Mouse (Mus musculus) stomach, embryonic 15.5 days (tissue): ENCODE measurements around the gene Cmtm6. TPM values are rescaled to one million over a fixed set of nuclear protein-coding genes. Genes with fewer than 3 reads are reported as not detected.
A peak's percentile ranks its signal among the peaks of the same experiment; 100 is the strongest.
"Not testable (repeated sequence)": the region's sequence is repeated elsewhere in the genome, so short reads cannot be mapped to it uniquely, and the experiment has no call there.

ENCODE experiments used
- ATAC-seq: fragments of 200-750 bp; cut with Nextera tagmentation; 2 replicates; pipeline ENCODE4 v1.8.0; 2017; ENCODE audit warnings: low read depth, moderate number of reproducible peaks, moderate TSS enrichment; ENCODE audit not compliant: insufficient read depth, low FRiP score
- H3K27ac ChIP-seq: fragments of 300-500 bp; sonication (generic); 2 replicates; pipeline ENCODE4 v1.5.1; 2015; ENCODE audit warnings: mild to moderate bottlenecking, inconsistent platforms
- H3K27me3 ChIP-seq: fragments of 300-500 bp; sonication (generic); replicated peaks from 2 replicates; pipeline ENCODE4 v1.6.1; 2015; ENCODE audit warnings: inconsistent platforms
- H3K36me3 ChIP-seq: fragments of 300-500 bp; sonication (generic); 2 replicates; pipeline ENCODE4 v1.6.1; 2015; ENCODE audit warnings: inconsistent platforms
- H3K4me1 ChIP-seq: fragments of 300-500 bp; sonication (generic); 2 replicates; pipeline ENCODE4 v1.6.1; 2015; ENCODE audit warnings: inconsistent platforms
- H3K4me2 ChIP-seq: fragments of 300-500 bp; sonication (generic); 2 replicates; pipeline ENCODE4 v1.6.1; 2015; ENCODE audit warnings: mild to moderate bottlenecking, inconsistent platforms
- H3K4me3 ChIP-seq: fragments of 300-500 bp; sonication (generic); replicated peaks from 2 replicates; pipeline ENCODE4 v1.5.1; 2015; ENCODE audit warnings: inconsistent platforms
- H3K9ac ChIP-seq: fragments of 300-500 bp; sonication (generic); 2 replicates; pipeline ENCODE4 v1.6.1; 2015; ENCODE audit warnings: inconsistent platforms
- H3K9me3 ChIP-seq: fragments of 300-500 bp; sonication (generic); 2 replicates; pipeline ENCODE4 v1.6.1; 2016; ENCODE audit warnings: inconsistent platforms
- WGBS: fragments of 180-500 bp; shearing (Covaris S2); methylation state at CpG from one replicate; pipeline ENCODE4 v1.1.7; 2015; 5-methylcytosine and 5-hydroxymethylcytosine counted together
- polyA plus RNA-seq: library from polyadenylated mRNA; unstranded; fragments of >200 nt; fragmentation: Nextera tagmentation; extraction: Ambion mirVana; gene quantifications from 2 replicates; pipeline ENCODE4 v1.2.1, GENCODE M21; 2015

Gene Cmtm6
- polyA plus RNA-seq, 1 experiment from 2014 or later: 60.9 TPM

- no peak overlapping the region for H3K4me3 ChIP-seq
- no peak overlapping the region for H3K9ac ChIP-seq
- no peaks in the 10 kb centered on the region for H3K27me3 ChIP-seq
- H3K4me2 ChIP-seq: no peak overlapping the region
- no peaks in the 10 kb centered on the region for H3K9me3 ChIP-seq
- H3K4me1 ChIP-seq: no peaks in the 10 kb centered on the region
- no peak for ATAC-seq
- 91% methylated on average over 14 of the region's 16 CpGs for WGBS
- H3K36me3 ChIP-seq: 0 out of 2 replicates have a peak, but pooled peaks cover 8% of the 10 kb centered on the region
- H3K27ac ChIP-seq: no peak overlapping the region
Measured at GRCm38 (mm10) chr9:114699882-114700665, 30.8 kb upstream of the Cmtm6 start.

- H3K4me3 ChIP-seq: no peak overlapping the region
- H3K4me2 ChIP-seq: no peak overlapping the region
- WGBS: 75% methylated on average over 2 of the region's 2 CpGs
- H3K4me1 ChIP-seq: no peaks in the 10 kb centered on the region
- no peak overlapping the region for H3K27ac ChIP-seq
- H3K9me3 ChIP-seq: no peaks in the 10 kb centered on the region
- H3K27me3 ChIP-seq: no peaks in the 10 kb centered on the region
- H3K36me3 ChIP-seq: peaks cover 11% of the 10 kb centered on the region
- H3K9ac ChIP-seq: no peak overlapping the region
- no peak for ATAC-seq
Measured at GRCm38 (mm10) chr9:114701031-114701430, 29.9 kb upstream of the Cmtm6 start.

DNA sequence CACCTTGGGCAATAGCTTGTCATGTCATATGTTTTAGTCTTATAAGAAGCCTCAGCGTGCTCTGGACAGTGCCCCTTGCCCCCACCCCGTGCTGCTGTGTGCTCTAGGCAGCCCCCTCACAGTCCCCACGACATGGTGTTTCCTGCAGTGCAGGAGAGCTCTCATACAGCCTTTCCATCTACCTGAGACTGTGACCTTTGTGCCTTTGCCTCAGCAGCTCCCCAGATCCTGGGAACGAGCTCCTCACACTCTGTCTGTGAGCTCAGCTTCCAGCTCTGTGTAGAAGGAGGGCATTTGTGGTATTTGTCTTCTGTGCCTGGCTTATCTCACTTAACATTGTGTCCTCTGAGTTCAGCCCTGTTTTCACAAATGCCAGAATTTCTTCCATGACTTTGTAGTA is 29.0 kb upstream of the Cmtm6 start:
- H3K4me3 ChIP-seq: no peak overlapping the region
- WGBS: 72% methylated on average over 4 of the region's 4 CpGs
- H3K9me3 ChIP-seq: no peaks in the 10 kb centered on the region
- H3K4me1 ChIP-seq: no peaks in the 10 kb centered on the region
- no peak for ATAC-seq
- no peak overlapping the region for H3K4me2 ChIP-seq
- H3K36me3 ChIP-seq: peaks cover 12% of the 10 kb centered on the region
- H3K27ac ChIP-seq: no peak overlapping the region
- H3K9ac ChIP-seq: no peak overlapping the region
- H3K27me3 ChIP-seq: no peaks in the 10 kb centered on the region

DNA sequence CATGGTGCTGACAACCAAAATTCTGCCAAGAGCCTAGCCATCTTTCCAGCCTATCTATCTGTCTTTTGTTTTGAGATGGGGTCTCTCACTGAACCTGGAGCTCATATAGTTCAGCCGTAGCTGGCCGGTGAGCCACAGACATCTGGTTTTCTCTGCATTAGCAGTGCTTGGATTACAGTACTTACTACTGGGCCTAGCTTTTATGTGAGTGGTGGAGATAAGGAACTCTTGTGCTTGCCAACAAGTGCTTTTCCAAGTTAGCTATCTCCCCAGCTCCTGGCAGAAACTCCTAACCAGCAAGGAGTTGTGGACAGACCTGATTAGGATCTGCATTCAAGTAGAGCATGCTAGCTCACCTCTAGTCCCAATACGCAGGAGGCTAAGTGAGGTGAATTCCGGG is 23.1 kb upstream of the Cmtm6 start:
- Histone ChIP-seq H3K4me3 (no peak overlapping the region), H3K9ac (no peak overlapping the region), H3K27me3 (no peaks in the 10 kb centered on the region), H3K27ac (no peak overlapping the region), H3K4me1 (no peaks in the 10 kb centered on the region), H3K9me3 (no peaks in the 10 kb centered on the region), H3K4me2 (no peak overlapping the region), H3K36me3 (peaks cover 23% of the 10 kb centered on the region)
- 98% methylated on average over 4 of the region's 4 CpGs for WGBS
- ATAC-seq: no peak

- ATAC-seq: no peak
- no peak overlapping the region for H3K9ac ChIP-seq
- H3K9me3 ChIP-seq: no peaks in the 10 kb centered on the region
- H3K4me2 ChIP-seq: no peak overlapping the region
- 77% methylated on average over 7 of the region's 7 CpGs for WGBS
- peaks cover 33% of the 10 kb centered on the region for H3K36me3 ChIP-seq
- no peaks in the 10 kb centered on the region for H3K27me3 ChIP-seq
- H3K4me3 ChIP-seq: no peak overlapping the region
- H3K4me1 ChIP-seq: no peaks in the 10 kb centered on the region
- no peak overlapping the region for H3K27ac ChIP-seq
Measured at GRCm38 (mm10) chr9:114710345-114710744, 20.6 kb upstream of the Cmtm6 start.

GRCm38 (mm10) chr9:114713481-114713880 is 17.4 kb upstream of the Cmtm6 start:
- Histone ChIP-seq H3K9ac (no peak overlapping the region), H3K4me2 (no peak overlapping the region), H3K4me3 (no peak overlapping the region), H3K9me3 (no peaks in the 10 kb centered on the region), H3K4me1 (no peaks in the 10 kb centered on the region), H3K36me3 (peaks cover 42% of the 10 kb centered on the region), H3K27ac (no peak overlapping the region), H3K27me3 (no peaks in the 10 kb centered on the region)
- ATAC-seq: no peak
- 90% methylated on average over 7 of the region's 7 CpGs for WGBS

DNA sequence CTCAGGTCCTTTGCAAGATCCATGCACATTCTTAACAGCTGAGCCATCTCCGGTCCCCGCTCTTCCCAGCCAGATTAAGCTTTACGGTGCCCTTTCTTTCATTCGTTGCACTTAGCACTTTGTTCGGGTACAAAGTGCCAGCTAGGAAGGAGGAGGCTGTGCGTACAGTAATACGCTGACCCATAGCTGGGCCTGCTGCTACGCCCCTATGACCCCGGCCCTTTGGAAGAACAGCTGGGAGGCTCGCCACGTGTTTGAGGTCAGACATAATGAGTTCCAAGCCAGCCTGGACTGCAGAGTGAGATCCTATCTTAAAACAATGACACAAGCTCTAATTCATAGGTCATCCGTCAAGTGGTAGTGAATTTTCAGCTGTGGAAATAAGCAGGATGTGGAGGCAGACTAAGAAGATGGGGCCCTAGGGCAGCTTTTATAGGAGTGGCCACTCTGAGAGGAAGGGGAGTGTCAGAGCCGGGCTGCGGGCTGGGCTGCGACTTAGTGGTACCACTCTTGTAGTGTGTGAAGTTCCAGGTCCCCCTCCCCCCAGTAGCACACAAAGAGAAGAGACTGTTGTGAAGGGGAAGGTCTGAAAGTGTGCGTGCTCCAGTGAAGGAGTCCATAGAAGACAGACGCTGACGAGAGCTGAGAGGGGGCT is 14.1 kb upstream of the Cmtm6 start:
- Histone ChIP-seq H3K4me2 (no peak overlapping the region), H3K27ac (no peak overlapping the region), H3K36me3 (peaks cover 48% of the 10 kb centered on the region), H3K9me3 (no peaks in the 10 kb centered on the region), H3K4me1 (no peaks in the 10 kb centered on the region), H3K27me3 (no peaks in the 10 kb centered on the region), H3K9ac (no peak overlapping the region), H3K4me3 (no peak overlapping the region)
- ATAC-seq: no peak
- WGBS: 65% methylated on average over 18 of the region's 18 CpGs

DNA sequence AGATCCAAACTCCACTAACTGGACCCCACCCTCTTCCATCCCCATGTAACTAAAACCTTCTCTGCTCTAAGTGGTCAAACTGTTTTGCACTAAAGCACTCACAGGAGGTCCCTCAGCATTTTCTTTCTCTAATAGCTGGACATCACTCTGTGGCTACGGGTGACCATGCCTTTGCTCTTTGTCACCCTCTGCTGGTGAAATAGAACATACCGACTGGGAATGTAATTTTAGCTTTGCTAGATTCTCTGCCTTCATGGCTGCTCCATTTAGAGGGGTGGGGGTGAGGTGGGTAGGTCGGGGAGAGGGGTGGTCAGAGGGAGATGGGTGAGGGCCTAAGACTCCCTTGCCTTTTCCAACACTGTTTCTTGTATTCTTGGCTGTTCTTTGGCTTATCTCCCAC is 3.6 kb upstream of the Cmtm6 start:
- Histone ChIP-seq H3K9me3 (no peaks in the 10 kb centered on the region), H3K27me3 (no peaks in the 10 kb centered on the region), H3K36me3 (peaks cover 14% of the 10 kb centered on the region), H3K27ac (no peak overlapping the region), H3K9ac (no peak overlapping the region), H3K4me3 (no peak overlapping the region), H3K4me2 (no peak overlapping the region), H3K4me1 (0 out of 2 replicates have a peak, but pooled peaks cover 5% of the 10 kb centered on the region)
- no peak for ATAC-seq
- 2% methylated on average over 3 of the region's 3 CpGs for WGBS

DNA sequence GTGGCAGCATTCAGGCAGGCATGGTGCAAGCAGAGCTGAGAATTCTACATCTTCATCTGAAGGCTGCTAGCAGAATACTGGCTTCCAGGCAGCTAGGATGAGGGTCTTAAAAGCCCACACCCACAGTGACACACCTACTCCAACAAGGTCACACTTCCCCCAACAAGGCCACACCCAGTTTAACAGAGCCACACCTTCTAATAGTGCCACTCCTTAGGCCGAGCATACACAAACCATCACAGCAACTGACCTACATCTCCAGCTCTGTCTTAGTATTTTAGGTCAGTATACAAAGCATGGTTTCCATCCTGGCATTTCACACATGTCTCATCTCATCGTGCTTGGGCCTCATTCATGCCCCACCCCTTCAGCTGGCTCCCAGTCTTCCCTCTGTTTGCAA is 2.5 kb upstream of the Cmtm6 start:
- WGBS: 40% methylated on average over 2 of the region's 2 CpGs
- H3K9ac ChIP-seq, ATAC-seq: not testable (repeated sequence)

DNA sequence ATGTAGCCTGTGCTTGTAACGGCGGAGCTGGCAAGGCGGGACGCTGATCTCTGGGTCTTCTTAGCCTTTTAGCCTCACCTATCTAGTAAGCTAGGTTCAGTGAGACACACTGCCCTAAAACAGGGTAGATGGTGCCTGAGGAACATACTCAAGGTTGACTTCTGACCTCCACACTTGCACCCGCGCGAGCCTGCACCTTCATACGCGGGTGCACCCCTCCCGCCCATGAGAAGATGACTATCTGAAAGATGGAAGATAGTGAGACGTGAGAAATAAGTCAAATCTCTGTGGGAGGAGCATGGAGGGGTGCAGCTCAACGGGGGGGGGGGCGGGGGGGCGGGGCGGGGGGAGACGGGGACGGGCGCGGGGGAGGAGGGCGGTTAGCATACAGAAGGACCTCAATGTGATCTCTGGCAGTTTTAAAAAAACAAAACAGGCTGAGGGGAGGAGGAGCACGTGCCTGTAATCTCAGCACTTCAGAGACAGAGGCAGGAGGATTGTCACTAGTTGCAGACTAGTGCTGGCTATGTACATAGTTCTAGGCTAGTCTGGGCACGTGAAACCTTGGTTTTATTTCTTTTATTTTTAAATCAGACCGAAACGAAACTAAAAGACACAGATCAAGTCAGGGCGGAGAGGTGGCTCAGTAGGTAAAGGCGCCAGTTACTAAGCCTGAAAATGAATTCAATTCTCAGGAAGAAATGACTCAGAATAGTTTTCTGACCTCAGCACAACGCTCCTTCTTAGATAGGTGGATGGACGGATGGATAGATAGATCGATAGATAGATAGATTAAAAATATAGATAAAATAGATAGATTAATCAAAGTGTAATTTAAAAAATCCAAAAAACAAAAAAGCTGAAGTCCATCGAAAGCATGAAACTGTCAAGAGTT is 758 bp upstream of the Cmtm6 start:
- Histone ChIP-seq H3K4me1 (0 out of 2 replicates have a peak, but pooled peaks cover 12% of the 10 kb centered on the region), H3K9me3 (no peaks in the 10 kb centered on the region), H3K27ac (peak overlapping the region; percentile 33; the same call in 1 of the 2 replicates), H3K9ac (no peak overlapping the region), H3K36me3 (no peaks in the 10 kb centered on the region), H3K4me3 (peak overlapping the region; percentile 83), H3K27me3 (no peaks in the 10 kb centered on the region), H3K4me2 (peak overlapping the region; percentile 64)
- 27% methylated on average over 27 of the region's 30 CpGs for WGBS
- peak; percentile 6; the same call in 1 of the 2 replicates for ATAC-seq

More for the DNA sequence above, 2.5 kb upstream of the Cmtm6 start:
- not testable (repeated sequence) for H3K4me2 ChIP-seq, H3K4me1 ChIP-seq, H3K4me3 ChIP-seq, H3K27ac ChIP-seq, H3K9me3 ChIP-seq, H3K36me3 ChIP-seq, H3K27me3 ChIP-seq

DNA sequence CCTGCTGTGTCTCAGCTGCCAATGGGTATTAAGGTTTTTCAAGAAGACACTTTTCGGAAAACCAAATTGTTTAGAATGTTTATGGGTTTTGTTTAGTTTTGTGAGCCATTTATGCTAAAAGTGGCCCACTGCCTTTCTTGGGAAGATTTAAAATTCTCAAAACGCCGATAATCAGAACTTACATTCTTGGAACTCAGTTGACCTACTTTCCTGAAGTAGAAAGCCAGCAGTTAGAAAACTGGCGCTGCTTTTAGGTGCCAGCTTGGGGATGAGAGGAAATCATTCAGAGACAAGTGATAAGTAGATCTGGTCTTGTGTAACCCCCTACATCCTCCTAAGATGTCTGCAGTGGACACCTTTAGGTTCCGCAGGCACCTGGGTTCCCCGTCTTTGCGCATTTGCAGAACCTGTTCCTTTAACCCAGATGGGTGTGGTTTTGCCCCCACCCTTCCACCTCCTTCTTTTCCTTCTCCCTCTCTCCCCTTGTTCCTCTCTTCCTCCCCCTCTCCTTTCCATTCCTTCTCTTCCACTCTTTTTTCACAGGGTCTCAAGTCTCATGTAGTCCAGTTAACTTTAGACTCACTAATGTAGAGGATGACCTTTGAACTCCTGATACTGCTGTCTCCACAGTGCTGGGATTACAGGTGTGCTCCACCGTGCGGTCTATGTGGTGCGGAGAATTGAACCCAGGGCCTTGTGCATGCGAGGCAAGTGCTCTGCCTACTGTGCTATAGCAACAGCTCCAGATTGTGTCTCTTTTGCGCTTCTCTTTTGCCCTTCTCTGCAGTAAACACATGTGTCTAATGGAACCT is 1.2 kb downstream of the Cmtm6 start:
- 53% methylated on average over 12 of the region's 12 CpGs for WGBS

More for the DNA sequence above, 1.2 kb downstream of the Cmtm6 start:
- peak overlapping the region; percentile 88; the same call in 1 of the 2 replicates for H3K9ac ChIP-seq
- H3K4me2 ChIP-seq: peak overlapping the region; percentile 64
- peak overlapping the region; percentile 95; the same call in 1 of the 2 replicates for H3K27ac ChIP-seq
- H3K9me3 ChIP-seq: no peaks in the 10 kb centered on the region
- peak overlapping the region; percentile 83 for H3K4me3 ChIP-seq
- no peaks in the 10 kb centered on the region for H3K36me3 ChIP-seq
- H3K27me3 ChIP-seq: no peaks in the 10 kb centered on the region
- peaks cover 21% of the 10 kb centered on the region; the same call in 1 of the 2 replicates for H3K4me1 ChIP-seq
- no peak for ATAC-seq
